Mouse (Mus musculus) cerebellum, adult 11 months (tissue): ENCODE results near the gene Ap1g2.

Source experiments
- DNase-seq: peaks from one replicate; pipeline ENCODE4 v3.0.0; 2022

Ap1g2 gene

DNA sequence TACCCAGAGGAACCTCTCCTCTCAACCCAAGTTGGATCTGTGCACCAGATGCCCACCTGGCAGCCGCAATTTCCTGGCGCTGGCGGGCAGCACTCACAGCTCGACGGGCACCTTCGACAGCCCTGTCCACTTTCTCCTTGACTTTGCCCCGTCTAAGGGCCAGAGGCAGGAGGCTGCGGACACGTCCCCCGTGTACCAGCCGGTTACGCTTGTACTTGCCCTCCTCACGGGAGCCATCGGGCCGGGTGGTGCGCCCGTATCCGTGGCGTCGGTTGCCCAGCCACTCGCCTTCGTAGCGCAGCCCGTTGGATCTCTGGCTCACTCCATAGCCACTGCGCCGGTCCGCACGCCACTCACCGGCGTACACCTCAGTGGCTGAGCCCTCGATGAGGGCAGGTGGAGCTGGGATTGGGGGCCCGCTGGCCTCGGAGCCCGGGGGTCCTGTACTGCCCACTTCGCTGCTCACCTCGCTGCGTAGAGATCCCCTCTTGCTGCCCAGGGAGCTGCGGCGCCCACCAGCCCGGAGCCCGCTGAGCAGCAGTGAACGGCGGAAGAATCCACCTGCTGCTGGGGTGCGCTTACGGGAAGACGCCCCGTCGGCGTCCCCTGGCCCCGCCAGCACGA, 7.1 kb upstream of the Ap1g2 start:
- DNase-seq: no peak

- no peak for DNase-seq
These were observed 5.3 kb upstream of the Ap1g2 start for GRCm38 (mm10) chr14:55111720-55112119.

- DNase-seq: no peak
These were observed 3.7 kb upstream of the Ap1g2 start for GRCm38 (mm10) chr14:55110076-55110475.

DNA sequence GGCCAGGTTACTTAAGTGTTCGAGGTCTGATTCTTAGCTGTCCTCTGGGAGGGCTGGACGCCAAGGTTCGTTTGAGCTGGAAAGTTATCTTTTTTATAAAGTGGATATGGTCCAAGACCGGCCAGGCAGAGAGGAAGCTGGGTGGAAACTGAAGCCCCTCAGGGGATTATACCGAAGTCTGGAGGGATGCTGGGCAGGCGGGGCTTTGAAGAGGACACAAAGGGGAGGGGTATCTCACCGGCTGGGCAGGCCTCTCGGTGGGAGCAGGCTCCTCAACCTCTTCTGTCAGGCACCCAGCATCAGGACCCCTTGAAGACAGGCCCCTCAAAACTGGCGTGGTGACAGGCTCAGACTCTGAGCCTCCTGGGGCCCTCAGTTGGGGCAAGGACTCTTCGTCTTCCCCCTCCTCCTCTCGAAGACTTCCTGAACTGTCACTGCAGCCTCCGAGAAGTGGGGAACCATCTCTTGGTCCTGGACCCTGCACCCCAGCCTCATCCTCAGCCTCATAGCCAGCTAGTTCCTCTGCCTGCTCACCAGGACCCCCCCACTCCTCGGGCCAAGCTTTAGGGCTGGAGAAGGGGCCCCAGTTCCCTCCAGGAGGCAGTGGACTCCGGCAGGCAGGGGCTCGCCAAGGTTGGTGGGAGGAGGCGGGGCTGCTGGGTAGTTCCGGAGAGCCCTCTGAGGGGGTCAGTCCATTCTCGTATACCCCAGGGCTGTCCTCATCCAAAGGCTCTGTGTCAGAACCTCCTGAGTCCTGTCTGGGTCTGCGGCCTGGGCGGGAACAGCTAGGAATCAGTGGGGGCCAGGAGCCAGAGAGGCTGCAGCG, 2.9 kb upstream of the Ap1g2 start:
- DNase-seq: no peak

DNA sequence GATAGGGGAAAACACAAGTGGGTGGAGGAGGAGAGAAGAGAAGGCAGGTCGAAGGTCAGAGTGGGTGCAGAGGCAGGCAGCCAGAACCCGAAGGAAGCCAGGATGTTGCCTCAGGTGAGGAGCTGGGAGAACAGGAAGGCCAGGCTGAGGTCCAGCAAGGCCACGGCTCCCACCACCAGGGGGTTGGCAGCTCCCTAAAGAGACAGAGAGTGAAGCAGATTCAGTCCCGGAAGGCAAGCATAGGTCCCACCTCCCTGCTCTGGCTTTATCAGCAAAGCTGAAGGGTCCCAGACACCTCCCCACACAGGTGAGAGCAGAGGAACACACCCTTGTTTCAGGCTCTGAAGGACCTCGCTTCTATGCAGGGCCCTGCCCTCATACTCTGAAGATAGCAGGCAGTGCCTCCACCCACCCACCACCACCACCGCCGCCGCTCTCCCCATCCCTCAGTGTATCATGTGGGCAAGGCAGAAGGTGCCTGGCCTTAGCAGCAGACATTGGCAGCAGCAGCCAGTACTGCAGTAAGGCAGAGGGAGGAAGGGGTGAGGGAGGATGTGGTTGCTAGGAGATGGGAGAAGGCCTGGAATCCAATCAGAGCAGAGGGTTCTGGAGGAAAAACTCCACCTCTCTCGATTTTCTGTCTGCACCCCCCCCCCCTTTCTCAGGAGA, 1.9 kb upstream of the Ap1g2 start:
- DNase-seq: no peak

GRCm38 (mm10) chr14:55106990-55107389, 597 bp upstream of the Ap1g2 start:
- DNase-seq: no peak

- DNase-seq: no peak
These were observed 1.0 kb downstream of the Ap1g2 start for GRCm38 (mm10) chr14:55105386-55105785.

GRCm38 (mm10) chr14:55104365-55104764, 2.0 kb downstream of the Ap1g2 start:
- DNase-seq: peak; percentile 40

- peak; percentile 40 for DNase-seq
These were observed 4.1 kb downstream of the Ap1g2 start for GRCm38 (mm10) chr14:55102253-55102785.

- peak; percentile 70 for DNase-seq
These were observed 4.8 kb downstream of the Ap1g2 start for GRCm38 (mm10) chr14:55101592-55101991.

GRCm38 (mm10) chr14:55098067-55098466, 8.3 kb downstream of the Ap1g2 start:
- DNase-seq: peak; percentile 44

- no peak for DNase-seq
These were observed 8.7 kb downstream of the Ap1g2 start for GRCm38 (mm10) chr14:55097646-55098045.

DNA sequence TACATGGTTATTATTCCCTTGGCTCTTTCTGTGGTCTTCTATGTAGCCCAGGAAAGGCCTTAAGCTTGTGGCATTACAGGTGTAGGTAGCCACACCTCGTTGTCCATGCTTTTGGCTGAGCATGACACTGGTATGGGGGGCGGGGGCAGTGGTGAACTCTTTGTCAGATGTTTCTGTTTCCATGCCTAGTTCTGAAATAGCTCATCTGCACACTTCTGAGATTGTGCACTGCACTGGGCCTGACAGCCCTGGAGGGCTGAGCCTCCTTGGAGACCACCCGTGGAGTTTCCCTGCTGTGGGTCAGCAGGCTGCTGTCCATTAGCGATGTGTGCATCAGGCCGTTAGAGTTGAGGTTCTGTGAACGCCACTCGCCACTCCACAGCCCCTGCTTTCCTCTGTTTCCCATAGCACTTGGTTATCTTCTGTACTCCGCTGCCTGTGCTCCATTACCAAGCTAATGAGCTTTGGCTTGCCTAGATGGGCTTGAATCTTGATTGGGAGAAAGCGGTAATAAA, 9.8 kb downstream of the Ap1g2 start:
- no peak for DNase-seq

GRCm38 (mm10) chr14:55095671-55096070, 10.7 kb downstream of the Ap1g2 start:
- DNase-seq: no peak

- no peak for DNase-seq
These were observed 11.1 kb downstream of the Ap1g2 start for GRCm38 (mm10) chr14:55095263-55095662.

DNA sequence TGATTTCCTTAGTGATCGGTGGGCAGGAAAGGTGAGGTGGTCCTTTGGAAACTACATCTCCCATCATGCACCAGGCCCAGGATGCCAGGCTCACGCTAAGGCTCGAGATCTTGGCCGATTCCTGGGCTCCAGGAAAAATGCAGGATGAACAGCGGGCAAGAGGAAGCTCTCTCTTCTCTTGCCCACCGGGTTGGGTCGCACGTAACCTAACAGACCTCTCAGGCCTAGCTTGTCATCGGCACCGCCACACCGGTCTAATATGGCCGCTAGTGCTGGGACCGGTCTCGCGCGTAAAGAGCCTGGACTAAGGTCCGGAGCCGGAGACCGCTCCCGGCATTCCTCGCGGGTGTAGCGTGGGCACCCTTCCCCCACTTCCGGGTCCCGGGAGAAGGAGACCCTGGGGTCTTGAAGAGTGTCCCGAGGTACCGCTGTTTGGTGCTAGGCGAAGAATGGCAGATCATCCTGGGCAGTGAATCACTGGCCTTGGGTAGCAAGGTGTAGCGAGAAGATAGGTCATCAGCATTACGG, 11.6 kb downstream of the Ap1g2 start, which contains the start of gene Thtpa:
Gene Thtpa, plus strand, starts transcription at position 81 of the 528 bp plus-strand sequence.
- peak; percentile 78 for DNase-seq

GRCm38 (mm10) chr14:55093927-55094326, 12.5 kb downstream of the Ap1g2 start:
- DNase-seq: no peak

GRCm38 (mm10) chr14:55092011-55092577, 14.3 kb downstream of the Ap1g2 start, which contains the start of gene Zfhx2:
Gene Zfhx2, minus strand, starts transcription at chr14:55092324.
- DNase-seq: peak; percentile 95

- peak; percentile 46 for DNase-seq
These were observed 15.1 kb downstream of the Ap1g2 start for GRCm38 (mm10) chr14:55091209-55091865.

GRCm38 (mm10) chr14:55089199-55089947, 17.0 kb downstream of the Ap1g2 start:
- DNase-seq: peak; percentile 47

- no peak for DNase-seq
These were observed 20.3 kb downstream of the Ap1g2 start for GRCm38 (mm10) chr14:55086009-55086514.
